Mouse (Mus musculus) bone marrow macrophage, adult 2 months (primary cell): ENCODE results near the gene Gm33543. TPM values are rescaled to one million over a fixed set of nuclear protein-coding genes. Genes with fewer than 3 reads are reported as not detected.

Experiments used
- H3K27ac ChIP-seq: 2 replicates; pipeline ENCODE4 v1.5.1; 2012; ENCODE audit warnings: low read depth, low read length; ENCODE audit not compliant: insufficient read depth
- H3K4me1 ChIP-seq: 2 replicates; pipeline ENCODE4 v1.6.1; 2012; ENCODE audit warnings: low read length; ENCODE audit not compliant: control insufficient read depth, insufficient read depth
- H3K4me3 ChIP-seq: 2 replicates; pipeline ENCODE4 v1.5.1; 2012; ENCODE audit warnings: mild to moderate bottlenecking, low read length, moderate library complexity; ENCODE audit not compliant: insufficient read depth
- CTCF ChIP-seq: IDR thresholded peaks from 2 replicates; pipeline ENCODE4 v1.5.1; 2012; ENCODE audit warnings: low read depth, mild to moderate bottlenecking, low read length, moderate library complexity
- POLR2A ChIP-seq: IDR thresholded peaks from 2 replicates; pipeline ENCODE4 v1.6.1; 2012; ENCODE audit warnings: mild to moderate bottlenecking, low read depth, low read length, borderline replicate concordance
- polyA plus RNA-seq: library from polyadenylated mRNA; stranded (reverse); fragments of >200 nt; gene quantifications from 2 replicates; pipeline ENCODE4 v1.2.4, GENCODE M21; 2012; ENCODE audit not compliant: missing spikeins, insufficient read depth, insufficient read length

Gm33543 gene
- polyA plus RNA-seq, 1 experiment = not detected

GRCm38 (mm10) chr10:95779801-95780385 lies 62.8 kb downstream of the Gm33543 start:
- Histone ChIP-seq H3K4me1 (no peaks in the 10 kb centered on the region; the same call in 1 of the 2 replicates), H3K4me3 (no peak overlapping the region), H3K27ac (no peak overlapping the region)
- TF ChIP-seq CTCF (no peak), POLR2A (no peak)

GRCm38 (mm10) chr10:95778622-95779021 lies 64.1 kb downstream of the Gm33543 start:
- Histone ChIP-seq H3K4me3 (no peak overlapping the region), H3K4me1 (no peaks in the 10 kb centered on the region; the same call in 1 of the 2 replicates), H3K27ac (no peak overlapping the region)
- TF ChIP-seq CTCF (no peak), POLR2A (no peak)

GRCm38 (mm10) chr10:95777701-95778320 lies 64.9 kb downstream of the Gm33543 start:
- Histone ChIP-seq H3K4me3 (no peak overlapping the region), H3K4me1 (no peaks in the 10 kb centered on the region; the same call in 1 of the 2 replicates), H3K27ac (no peak overlapping the region)
- TF ChIP-seq CTCF = no peak
- TF ChIP-seq POLR2A = no peak

GRCm38 (mm10) chr10:95777071-95777470 lies 65.7 kb downstream of the Gm33543 start:
- Histone ChIP-seq H3K4me1 (no peaks in the 10 kb centered on the region; the same call in 1 of the 2 replicates), H3K4me3 (no peak overlapping the region), H3K27ac (no peak overlapping the region)
- TF ChIP-seq POLR2A (no peak), CTCF (no peak)

GRCm38 (mm10) chr10:95774856-95775255 lies 67.9 kb downstream of the Gm33543 start:
- H3K4me3 ChIP-seq = no peak overlapping the region
- H3K27ac ChIP-seq = no peak overlapping the region
- no peaks in the 10 kb centered on the region for H3K4me1 ChIP-seq
- no peak for TF ChIP-seq CTCF
- no peak for TF ChIP-seq POLR2A

- Histone ChIP-seq H3K27ac (no peak overlapping the region), H3K4me3 (no peak overlapping the region), H3K4me1 (no peaks in the 10 kb centered on the region)
- TF ChIP-seq CTCF (no peak), POLR2A (no peak)
Observed at GRCm38 (mm10) chr10:95774001-95774628, 68.6 kb downstream of the Gm33543 start.

Other genes starting within 250 kb of the Gm33543 start
- not detected in 2 replicates for gene Anapc15-ps, start 169.5 kb downstream of the Gm33543 start, polyA plus RNA-seq
- 37.9 and 43.9 TPM in 2 replicates for gene Eea1, start 97.7 kb upstream of the Gm33543 start, polyA plus RNA-seq